Comparison of ENCODE assay signal across 8 mouse cellular contexts in the genomic region with DNA sequence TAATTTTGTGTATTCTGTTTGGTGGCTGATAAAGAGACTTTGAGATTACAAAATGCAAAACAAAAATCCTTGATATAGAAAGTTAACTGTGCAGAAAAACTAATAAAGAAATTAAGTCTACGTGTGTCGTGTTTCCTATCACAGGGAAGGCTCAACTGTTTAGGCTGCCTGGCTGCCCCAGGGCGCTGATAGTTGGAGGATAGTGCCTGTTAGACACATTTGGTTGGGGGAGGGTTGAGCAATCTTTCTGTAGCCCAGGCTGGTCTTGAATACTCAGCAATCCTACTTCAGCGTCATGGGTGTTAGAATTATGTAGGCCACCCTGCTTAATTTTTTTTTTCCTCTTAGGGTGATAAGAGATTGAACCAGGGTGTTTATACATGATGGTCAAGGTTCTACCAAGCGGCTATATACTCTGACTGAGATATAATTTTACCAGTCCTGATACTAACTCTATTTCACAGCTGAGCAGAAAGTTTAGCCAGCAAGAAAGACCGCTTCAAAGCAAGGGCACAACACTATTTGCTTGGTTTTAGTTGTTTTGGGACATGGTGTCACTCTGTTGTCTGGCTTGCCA. TPM values are rescaled to one million over a fixed set of nuclear protein-coding genes. Genes with fewer than 3 reads are reported as not detected.
A peak's percentile ranks its signal among the peaks of the same experiment; 100 is the strongest.
DNase-seq lines count a peak whose midpoint lies in the region; ATAC-seq lines count a peak whose summit lies in the region.

No protein-coding gene starts in this region.

- DNase-seq in forebrain, embryonic 14.5 days (ENCODE audit: low spot score): no peak
- no peak for DNase-seq in adrenal gland, postnatal 25 days
- DNase-seq in gastrocnemius, adult 18-20 months (ENCODE audit: low spot score): no peak
- no peak for DNase-seq in left cerebral cortex, adult 18-20 months (ENCODE audit: low spot score in 2 of 2)

- WGBS in forebrain, embryonic 14.5 days: 88% methylated on average over 6 of the region's 6 CpGs
- WGBS in limb, embryonic 15.5 days: 85% methylated on average over 6 of the region's 6 CpGs
- WGBS in stomach, embryonic 14.5 days: 83% methylated on average over 6 of the region's 6 CpGs

- H3K9me3 ChIP-seq in megakaryocyte, embryonic 14.5 days: no peaks in the 10 kb centered on the region
- no peaks in the 10 kb centered on the region for H3K9me3 ChIP-seq in forebrain, embryonic 14.5 days (replicated peaks; ENCODE audit: control insufficient read depth, low read length)
- no peaks in the 10 kb centered on the region for H3K9me3 ChIP-seq in limb, embryonic 15.5 days
- no peaks in the 10 kb centered on the region for H3K9me3 ChIP-seq in stomach, embryonic 14.5 days (ENCODE audit: control insufficient read depth, low read depth, low read length)

- peaks cover 73% of the 10 kb centered on the region for H3K4me1 ChIP-seq in megakaryocyte, embryonic 14.5 days
- peaks cover 6% of the 10 kb centered on the region for H3K4me1 ChIP-seq in forebrain, embryonic 14.5 days (ENCODE audit: control insufficient read depth, insufficient read depth, low read length)
- peaks cover 16% of the 10 kb centered on the region for H3K4me1 ChIP-seq in limb, embryonic 15.5 days
- no peaks in the 10 kb centered on the region for H3K4me1 ChIP-seq in stomach, embryonic 14.5 days (ENCODE audit: control insufficient read depth, insufficient read depth, low read length)

- ATAC-seq in megakaryocyte, adult 5-6 weeks (ENCODE audit: poor library complexity, severe bottlenecking): no peak
- no peak for ATAC-seq in forebrain, embryonic 14.5 days
- ATAC-seq in limb, embryonic 15.5 days (ENCODE audit: insufficient number of reproducible peaks, low FRiP score, low TSS enrichment, low read depth): no peak
- ATAC-seq in stomach, embryonic 14.5 days (ENCODE audit: insufficient number of reproducible peaks, insufficient read depth, low FRiP score, low read depth): no peak

- peak overlapping the region; percentile 97 for H3K4me3 ChIP-seq in megakaryocyte, embryonic 14.5 days (replicated peaks)
- peak overlapping the region; percentile 80 for H3K4me3 ChIP-seq in forebrain, embryonic 14.5 days (ENCODE audit: low read depth, low read length)
- H3K4me3 ChIP-seq in limb, embryonic 15.5 days: peak overlapping the region; percentile 87
- H3K4me3 ChIP-seq in stomach, embryonic 14.5 days (ENCODE audit: low read depth, low read length): peak overlapping the region; percentile 76

- H3K27me3 ChIP-seq in megakaryocyte, embryonic 14.5 days (replicated peaks): no peaks in the 10 kb centered on the region
- H3K27me3 ChIP-seq in forebrain, embryonic 14.5 days (replicated peaks; ENCODE audit: control insufficient read depth, insufficient read depth, low read length): no peaks in the 10 kb centered on the region
- H3K27me3 ChIP-seq in limb, embryonic 15.5 days: no peaks in the 10 kb centered on the region
- H3K27me3 ChIP-seq in stomach, embryonic 14.5 days (ENCODE audit: control insufficient read depth, insufficient read depth, low read length): no peaks in the 10 kb centered on the region

- peak overlapping the region; percentile 97 for H3K4me2 ChIP-seq in forebrain, embryonic 14.5 days (ENCODE audit: low read length)
- H3K4me2 ChIP-seq in limb, embryonic 15.5 days: peak overlapping the region; percentile 91; the same call in 1 of the 2 replicates
- H3K4me2 ChIP-seq in stomach, embryonic 14.5 days (replicated peaks; ENCODE audit: low read depth, low read length): peak overlapping the region; percentile 91

- H3K36me3 ChIP-seq in megakaryocyte, embryonic 14.5 days (replicated peaks; ENCODE audit: low read length): peaks cover 60% of the 10 kb centered on the region
- peaks cover 49% of the 10 kb centered on the region for H3K36me3 ChIP-seq in forebrain, embryonic 14.5 days (ENCODE audit: control insufficient read depth, insufficient read depth, low read length)
- H3K36me3 ChIP-seq in limb, embryonic 15.5 days: peaks cover 30% of the 10 kb centered on the region
- peaks cover 24% of the 10 kb centered on the region; the same call in 1 of the 2 replicates for H3K36me3 ChIP-seq in stomach, embryonic 14.5 days (ENCODE audit: control insufficient read depth, insufficient read depth, low read length)

- H3K9ac ChIP-seq in forebrain, embryonic 14.5 days (ENCODE audit: low read length): peak overlapping the region; percentile 88
- H3K9ac ChIP-seq in limb, embryonic 15.5 days: no peak overlapping the region
- H3K9ac ChIP-seq in stomach, embryonic 14.5 days (replicated peaks; ENCODE audit: low read depth, low read length): 0 out of 2 replicates have a peak overlapping the region, but pooled peaks have one; percentile 64

- no peak overlapping the region for H3K27ac ChIP-seq in forebrain, embryonic 14.5 days (ENCODE audit: low read depth, low read length)
- H3K27ac ChIP-seq in limb, embryonic 15.5 days: no peak overlapping the region
- no peak overlapping the region for H3K27ac ChIP-seq in stomach, embryonic 14.5 days (ENCODE audit: low read length)

RNA-seq across cellular contexts. Expression of gene Setd6, which starts 0.8 kb away (rescaled TPM):
- 2.0 and 3.7 TPM in 2 replicates for polyA plus RNA-seq in megakaryocyte, embryonic 14.5 days (2012; ENCODE audit: insufficient read depth, low replicate concordance)
- 17.3 and 19.3 TPM in 2 replicates for total RNA-seq in megakaryocyte, adult 5-6 weeks (2015)
- 18.3 and 23.5 TPM in 2 replicates for total RNA-seq in megakaryocyte, adult 5-6 weeks (2017)
- 26.0 and 26.2 TPM in 2 replicates for polyA plus RNA-seq in forebrain, embryonic 14.5 days (2014; fragmentation: Nextera tagmentation; extraction: Ambion mirVana)
- 15.1 and 15.7 TPM in 2 replicates for polyA plus RNA-seq in limb, embryonic 15.5 days (2015; fragmentation: Nextera tagmentation; extraction: Ambion mirVana)
- 17.4 and 18.8 TPM in 2 replicates for polyA plus RNA-seq in stomach, embryonic 14.5 days (2014; fragmentation: Nextera tagmentation; extraction: Ambion mirVana)
- total RNA-seq in adrenal gland, postnatal 25 days (2021): 30.1 and 43.2 TPM in 2 replicates
- 10 to 100 TPM; 13.5 to 15.6 TPM for total RNA-seq in gastrocnemius, adult 18-20 months (2021)
- 10 to 100 TPM; 17.2 to 17.6 TPM for total RNA-seq in left cerebral cortex, adult 18-20 months (2021)

RNA-seq across cellular contexts. Expression of gene Ndrg4, which starts 38.1 kb away (rescaled TPM):
- 30.6 and 36.1 TPM in 2 replicates for polyA plus RNA-seq in megakaryocyte, embryonic 14.5 days (2012; ENCODE audit: insufficient read depth, low replicate concordance)
- total RNA-seq in megakaryocyte, adult 5-6 weeks (2015): not detected in 2 replicates
- not detected in 2 replicates for total RNA-seq in megakaryocyte, adult 5-6 weeks (2017)
- 154 and 209 TPM in 2 replicates for polyA plus RNA-seq in forebrain, embryonic 14.5 days (2014; fragmentation: Nextera tagmentation; extraction: Ambion mirVana)
- 22.6 and 27.5 TPM in 2 replicates for polyA plus RNA-seq in limb, embryonic 15.5 days (2015; fragmentation: Nextera tagmentation; extraction: Ambion mirVana)
- polyA plus RNA-seq in stomach, embryonic 14.5 days (2014; fragmentation: Nextera tagmentation; extraction: Ambion mirVana): 21.0 and 22.3 TPM in 2 replicates
- total RNA-seq in adrenal gland, postnatal 25 days (2021): 15.4 and 22.5 TPM in 2 replicates
- 1 to 10 TPM; 3.8 to 6.2 TPM for total RNA-seq in gastrocnemius, adult 18-20 months (2021)
- 1,000 to 10,000 TPM; 1,666 to 1,729 TPM for total RNA-seq in left cerebral cortex, adult 18-20 months (2021)

Comparison
In these comparisons a context has a peak if more than half of its experiments do, and no peak if none do; other contexts are left out.
1. RNA of gene Ndrg4, which starts 38.1 kb away (total RNA-seq): 1,666 to 1,729 TPM in left cerebral cortex, adult 18-20 months; 15.4 to 22.5 TPM in adrenal gland, postnatal 25 days, 3.8 to 6.2 TPM in gastrocnemius, adult 18-20 months and not detected in megakaryocyte, adult 5-6 weeks; every median in the first group is over 10 times any median in the second.
2. Peak in every context shown above with its lines, with median percentiles within 50 percentile points of each other: H3K4me3 ChIP-seq and H3K4me2 ChIP-seq.